Mouse (Mus musculus) myocyte (in vitro differentiated cells): ENCODE measurements at regions not wholly inside any gene's neighbourhood (a gene's known extent, or its start where the extent isn't known, plus 50 kb on each side); places are given as distances from the start of the nearest gene placed in this dataset.

Experiments used
- POLR2A ChIP-seq: IDR thresholded peaks from one replicate; pipeline ENCODE4 v1.6.1; 2011; ENCODE audit warnings: low read depth, mild to moderate bottlenecking, control low read depth, moderate library complexity; ENCODE audit not compliant: insufficient read length
- SRF ChIP-seq: IDR thresholded peaks from one replicate; pipeline ENCODE4 v1.6.1; 2011; ENCODE audit warnings: low read depth; ENCODE audit not compliant: control insufficient read depth, insufficient read length

GRCm38 (mm10) chr14:99612114-99612513, 313.6 kb downstream of the Klf5 start:
- no peak for TF ChIP-seq SRF
- no peak for TF ChIP-seq POLR2A
